Mouse (Mus musculus) frontal cortex, postnatal 36 days (tissue): ENCODE measurements around the gene Rassf5.
"Not testable (repeated sequence)": the region's sequence is repeated elsewhere in the genome, so short reads cannot be mapped to it uniquely, and the experiment has no call there.

Experiments
- DNase-seq, 2 experiments: peaks; one replicate each; pipeline ENCODE4 v3.0.0; 2022; ENCODE audit warnings: low spot score in 2 of 2

Rassf5 gene

DNA sequence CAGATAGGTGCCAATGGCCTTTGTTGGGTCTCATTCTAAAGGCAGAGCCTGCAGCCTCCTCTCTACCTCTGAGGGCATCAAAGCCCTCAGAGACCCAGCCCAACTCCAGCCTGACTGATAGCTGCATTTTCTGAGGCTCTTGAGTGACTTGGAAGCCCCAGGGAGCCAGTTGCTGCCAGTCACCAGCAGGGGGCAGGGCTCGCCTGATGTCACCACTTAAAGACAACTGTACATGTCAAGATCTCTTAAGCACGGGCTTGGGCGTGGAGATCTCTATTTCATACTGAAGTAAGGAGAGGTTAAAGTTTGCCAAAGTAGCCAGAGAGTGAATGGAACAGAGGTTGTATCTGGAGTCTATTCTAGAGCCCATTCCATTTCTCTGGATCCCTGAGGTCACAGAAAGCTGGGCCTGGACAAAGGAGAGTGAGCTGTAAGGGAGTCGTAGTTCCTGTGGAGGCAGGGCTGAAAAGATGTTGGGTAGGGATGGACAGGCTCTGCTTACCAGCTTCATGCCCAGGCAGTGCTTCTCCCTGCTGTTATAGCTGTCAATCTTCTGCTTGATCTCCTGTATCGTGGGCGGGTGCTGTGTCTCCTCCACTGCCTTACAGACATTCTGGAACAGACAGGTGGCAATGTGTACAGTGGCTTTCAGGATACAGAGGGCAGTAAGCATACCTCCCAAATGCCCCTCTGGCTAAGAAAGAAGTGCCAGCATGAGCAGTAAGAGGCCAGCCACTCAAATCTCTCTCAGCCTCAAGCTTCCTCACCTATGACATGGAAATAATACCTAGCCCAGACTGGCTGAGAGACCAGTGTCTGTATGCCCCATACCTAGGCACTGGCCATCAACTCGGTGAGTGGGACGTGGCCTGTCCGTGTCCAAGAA is 63.2 kb downstream of the Rassf5 start:
- peak; percentile 75 to 79 for DNase-seq

DNA sequence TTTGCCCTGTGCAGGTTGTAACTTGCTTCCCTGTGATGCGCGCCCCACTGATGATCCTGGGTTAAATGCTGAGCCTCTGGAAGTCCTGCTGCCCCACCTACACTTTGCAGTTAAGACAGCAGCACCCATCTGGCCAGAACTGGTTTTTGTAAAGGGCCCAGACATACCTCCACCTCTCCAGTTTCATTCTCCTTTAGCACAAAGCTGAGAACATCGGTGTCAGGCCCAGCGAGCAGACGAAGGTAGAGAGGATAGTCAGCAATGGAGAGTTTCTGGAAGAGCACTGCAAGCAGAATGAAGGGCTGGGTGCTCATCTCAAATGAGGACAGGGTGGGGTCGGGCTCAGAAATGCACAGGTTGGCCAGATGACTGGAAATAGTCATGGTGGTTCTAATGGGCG is 64.7 kb downstream of the Rassf5 start:
- no peak for DNase-seq

DNA sequence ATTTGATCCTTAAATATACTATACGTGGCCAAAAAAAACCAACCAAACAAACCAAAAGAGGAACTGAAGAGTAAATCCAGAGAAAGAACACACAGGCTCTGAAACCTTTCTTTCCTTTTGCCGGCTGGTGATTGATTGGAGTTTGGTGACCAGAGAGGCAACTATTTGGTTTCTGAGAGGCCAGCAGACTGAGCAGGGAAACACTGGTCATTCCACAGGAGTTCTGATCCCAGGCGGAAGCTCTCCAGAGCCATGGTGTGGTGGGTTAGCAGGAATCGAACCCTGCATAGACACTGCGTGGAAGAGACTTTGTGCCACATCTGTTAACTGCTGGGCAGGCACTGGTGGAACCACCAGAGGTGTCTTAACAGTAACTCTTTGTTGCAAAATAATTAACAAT is 67.0 kb downstream of the Rassf5 start:
- DNase-seq: no peak

DNA sequence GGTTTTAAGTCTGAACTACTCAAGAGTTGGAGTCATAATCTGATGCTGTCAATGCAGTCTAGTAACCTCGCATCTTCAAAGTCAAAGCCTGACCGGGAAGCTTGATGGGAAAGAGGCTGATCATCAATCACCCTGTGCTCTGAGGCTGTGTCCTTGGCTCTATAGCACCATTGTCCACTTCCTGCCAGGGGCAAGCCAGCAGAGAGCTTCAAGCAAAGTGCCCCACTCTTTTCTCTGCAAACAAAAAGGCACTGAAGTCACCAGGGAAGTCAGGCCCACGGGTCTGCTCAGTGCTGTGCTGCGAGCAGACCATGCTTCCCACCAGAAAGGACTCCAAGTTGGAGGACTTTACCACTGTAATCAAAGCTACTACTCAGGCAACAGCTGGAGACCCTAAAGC is 67.8 kb downstream of the Rassf5 start:
- DNase-seq: no peak

DNA sequence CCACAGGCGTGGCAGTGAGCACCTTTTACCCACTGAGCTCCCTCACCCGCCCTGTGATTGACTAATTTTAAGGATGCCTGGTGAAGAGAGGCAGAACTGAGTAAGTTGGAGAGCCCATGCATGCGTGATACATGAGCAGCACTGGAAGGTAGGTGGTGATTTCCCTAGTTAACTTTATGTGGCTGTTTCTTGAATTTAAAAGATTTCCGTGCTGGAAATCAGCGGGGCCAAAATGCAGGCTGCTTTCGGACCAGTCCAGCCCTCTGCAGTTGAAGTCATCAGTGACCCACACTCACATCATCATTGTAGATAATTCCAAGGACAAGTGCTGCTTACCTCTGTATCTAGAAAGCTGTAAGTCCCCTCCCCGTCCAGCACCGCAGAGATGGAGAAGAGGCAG is 69.2 kb downstream of the Rassf5 start:
- no peak for DNase-seq

DNA sequence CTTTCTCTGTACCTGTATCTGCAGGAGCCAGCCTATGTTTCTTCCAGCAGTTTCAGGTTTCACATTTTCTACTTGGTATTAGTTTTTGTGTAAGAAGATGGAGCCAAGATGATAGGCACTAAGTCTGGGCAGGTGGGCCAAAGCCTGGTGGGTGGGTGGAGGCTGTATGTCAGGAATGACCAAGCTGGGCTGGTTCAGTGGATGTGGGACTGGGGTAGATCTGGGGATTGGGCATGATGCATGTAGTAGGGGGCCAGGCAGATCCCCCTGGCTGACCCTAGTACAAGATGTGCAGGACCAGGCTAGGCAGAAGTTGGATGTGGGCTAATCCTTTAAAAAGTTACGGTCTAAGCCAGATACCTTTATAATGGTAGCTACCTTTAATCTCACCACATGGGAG is 69.9 kb downstream of the Rassf5 start:
- no peak for DNase-seq

DNA sequence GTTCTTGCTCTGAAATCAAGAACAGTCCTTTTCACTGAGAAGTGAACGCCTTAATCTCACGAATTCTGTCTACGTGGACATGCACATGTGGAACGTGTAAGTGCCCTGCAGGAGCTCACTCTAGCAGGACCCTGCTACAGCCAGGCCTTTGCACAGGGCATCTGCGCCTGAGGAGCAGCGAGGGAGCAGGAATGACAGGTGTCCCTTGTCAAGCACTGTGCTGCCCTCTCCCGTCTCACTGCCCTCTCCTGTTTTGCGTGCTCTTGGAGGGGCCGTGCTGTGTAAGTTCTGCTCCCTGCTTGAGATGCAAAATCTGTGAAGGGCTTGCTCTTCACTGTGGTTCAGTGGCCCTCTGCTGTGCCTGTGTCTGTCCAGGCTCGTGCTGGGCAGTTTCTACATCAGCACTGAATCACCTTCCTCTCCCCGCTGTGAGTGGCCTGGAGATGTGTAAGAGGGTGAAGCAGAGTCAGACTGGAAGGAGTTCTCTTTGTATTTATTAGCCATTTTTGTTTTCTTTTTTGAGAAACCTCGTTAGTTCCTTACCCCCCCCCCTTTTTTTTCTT is 70.7 kb downstream of the Rassf5 start:
- DNase-seq: no peak

DNA sequence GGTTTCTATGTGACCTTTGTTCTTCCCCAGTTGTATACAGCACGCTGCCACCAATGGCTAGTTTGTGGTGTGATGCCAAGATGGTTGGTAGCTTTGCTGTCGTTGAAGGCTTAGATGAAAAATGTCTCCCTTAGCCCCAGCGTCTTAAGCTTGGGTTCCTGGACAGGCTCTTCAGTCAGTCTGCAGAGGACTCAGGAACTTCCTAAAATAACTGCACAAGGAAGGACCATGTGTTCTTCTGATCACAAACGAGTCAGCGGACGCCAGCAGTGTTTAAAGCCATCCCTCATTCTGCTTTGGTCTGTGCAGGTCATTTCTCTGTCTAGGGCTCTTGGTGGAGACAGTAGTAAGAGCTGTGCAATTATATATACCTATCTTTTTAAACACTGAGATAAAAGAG is 71.2 kb downstream of the Rassf5 start:
- no peak for DNase-seq

DNA sequence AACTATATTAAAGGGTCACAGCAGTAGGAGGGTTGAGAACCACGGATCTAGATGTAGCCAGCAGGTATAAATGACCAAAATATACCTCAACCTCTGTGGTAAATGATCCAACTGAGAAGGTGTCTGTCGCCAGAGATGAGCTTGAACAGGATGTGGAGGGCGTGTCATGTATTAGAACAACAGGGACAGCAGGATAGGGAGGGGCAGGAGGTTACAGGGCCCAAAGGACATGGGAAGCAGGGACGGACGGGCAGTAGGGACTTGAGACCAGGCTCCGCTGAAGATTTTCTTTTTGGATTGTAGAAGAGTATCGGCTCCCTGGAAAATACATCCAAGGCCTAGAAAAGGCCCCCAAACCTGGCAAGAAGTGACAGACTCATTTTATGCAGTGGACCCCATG is 72.1 kb downstream of the Rassf5 start:
- no peak for DNase-seq

DNA sequence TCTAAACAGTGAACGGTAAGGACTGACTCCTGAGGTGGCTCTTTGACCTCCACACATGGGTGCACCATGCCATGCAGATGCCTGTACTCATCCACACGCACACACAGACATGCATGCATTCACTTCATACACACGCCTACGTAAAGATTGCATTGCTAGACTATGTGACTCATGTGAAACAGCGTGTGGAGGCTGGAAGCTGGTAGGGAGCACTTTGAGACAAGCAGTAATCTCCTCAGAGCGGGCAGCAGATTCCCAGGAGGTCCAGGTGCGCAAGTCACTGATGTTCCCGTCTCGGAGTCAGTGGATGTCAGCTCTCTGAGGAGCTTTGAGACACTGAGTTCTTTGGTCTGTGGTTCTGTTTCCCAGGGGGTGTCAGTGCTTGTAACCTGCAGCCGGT is 77.4 kb downstream of the Rassf5 start:
- DNase-seq: peak; percentile 47 to 63

DNA sequence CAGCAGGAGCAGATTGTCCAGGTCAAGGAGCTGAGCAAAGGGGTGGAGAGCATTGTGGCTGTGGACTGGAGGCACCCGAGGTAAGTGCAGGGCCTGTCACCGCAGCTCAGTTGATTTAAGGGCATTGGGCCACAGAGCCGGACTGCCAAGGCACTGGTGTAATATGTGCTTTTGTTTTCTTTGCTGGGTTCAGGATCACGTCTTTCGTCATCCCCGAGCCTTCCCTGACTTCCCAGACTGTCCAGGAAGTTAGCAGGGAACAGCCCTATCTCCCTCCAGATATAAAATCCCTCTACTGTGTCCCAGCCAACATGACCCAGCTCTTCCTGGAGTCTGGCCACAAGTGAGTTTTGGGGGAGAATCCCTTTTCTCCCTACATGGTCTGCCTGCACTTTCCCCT is 80.6 kb downstream of the Rassf5 start:
- no peak for DNase-seq

DNA sequence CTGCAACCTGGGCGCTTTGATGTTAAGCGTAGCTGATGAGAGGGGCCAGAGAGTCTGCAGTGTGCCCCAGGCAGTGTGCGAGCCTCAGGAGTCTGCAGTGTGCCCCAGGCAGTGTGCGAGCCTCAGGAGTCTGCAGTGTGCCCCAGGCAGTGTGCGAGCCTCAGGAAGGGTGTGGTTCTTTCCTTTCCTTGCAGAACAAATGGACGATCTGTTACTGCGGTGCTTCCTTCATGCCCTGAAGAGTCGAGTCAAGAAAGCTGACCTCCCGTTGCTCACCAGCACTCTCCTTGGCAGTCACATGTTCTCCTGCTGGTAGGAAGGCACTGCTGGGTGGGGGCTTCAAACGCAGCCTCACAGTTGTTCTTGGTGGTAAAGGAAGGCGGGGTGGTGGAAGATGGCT is 84.0 kb downstream of the Rassf5 start:
- no peak for DNase-seq

DNA sequence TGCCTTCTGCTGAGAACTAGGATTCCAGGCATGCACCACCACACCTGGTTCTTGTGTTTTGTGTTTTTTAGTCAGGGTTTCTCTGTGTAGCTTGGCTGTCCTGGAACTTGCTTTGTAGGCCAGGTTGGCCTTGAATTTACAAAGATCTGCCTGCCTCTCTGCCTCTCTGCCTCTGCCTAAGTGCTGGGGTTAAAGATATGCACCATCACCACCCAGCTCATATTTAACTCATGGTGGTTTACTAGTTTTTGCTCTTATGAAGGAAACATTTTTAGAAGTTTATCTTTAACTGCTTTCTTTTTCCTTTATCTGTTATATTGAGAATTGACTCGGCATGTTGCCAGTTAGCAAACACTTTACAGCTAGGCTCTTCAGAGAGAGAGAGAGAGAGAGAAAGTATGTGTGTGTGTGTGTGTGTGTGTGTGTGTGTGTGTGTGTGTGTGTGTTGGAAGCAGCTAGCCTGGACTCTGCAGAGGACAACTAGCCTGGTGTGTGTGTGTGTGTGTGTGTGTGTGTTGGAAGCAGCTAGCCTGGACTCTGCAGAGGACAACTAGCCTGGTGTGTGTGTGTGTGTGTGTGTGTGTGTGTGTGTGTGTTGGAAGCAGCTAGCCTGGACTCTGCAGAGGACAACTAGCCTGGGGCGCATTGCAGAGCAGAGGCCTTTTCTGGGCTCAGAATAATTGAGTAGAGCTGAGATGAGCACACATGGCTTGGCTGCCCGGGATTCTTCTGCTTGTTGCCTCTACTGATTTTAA is 85.3 kb downstream of the Rassf5 start:
- DNase-seq: not testable (repeated sequence)

DNA sequence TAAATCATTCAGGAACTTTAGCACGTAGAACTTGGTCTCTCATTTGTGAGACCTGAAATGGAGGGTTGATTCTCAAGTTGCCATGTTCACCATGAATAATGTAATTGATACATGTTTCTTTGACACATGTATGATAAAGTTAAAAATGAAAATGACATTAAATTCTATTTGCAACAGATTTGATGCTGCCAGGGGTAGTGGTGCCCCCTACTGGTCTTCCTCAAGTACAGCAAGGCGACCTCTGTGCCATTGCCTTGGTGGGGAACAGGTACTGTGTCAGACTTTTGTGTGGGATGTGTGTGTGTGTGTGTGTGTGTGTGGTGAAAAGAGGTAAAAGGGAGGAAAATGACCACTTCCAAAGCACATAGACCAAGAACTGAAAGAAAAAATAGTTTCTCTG is 89.6 kb downstream of the Rassf5 start:
- DNase-seq: no peak

DNA sequence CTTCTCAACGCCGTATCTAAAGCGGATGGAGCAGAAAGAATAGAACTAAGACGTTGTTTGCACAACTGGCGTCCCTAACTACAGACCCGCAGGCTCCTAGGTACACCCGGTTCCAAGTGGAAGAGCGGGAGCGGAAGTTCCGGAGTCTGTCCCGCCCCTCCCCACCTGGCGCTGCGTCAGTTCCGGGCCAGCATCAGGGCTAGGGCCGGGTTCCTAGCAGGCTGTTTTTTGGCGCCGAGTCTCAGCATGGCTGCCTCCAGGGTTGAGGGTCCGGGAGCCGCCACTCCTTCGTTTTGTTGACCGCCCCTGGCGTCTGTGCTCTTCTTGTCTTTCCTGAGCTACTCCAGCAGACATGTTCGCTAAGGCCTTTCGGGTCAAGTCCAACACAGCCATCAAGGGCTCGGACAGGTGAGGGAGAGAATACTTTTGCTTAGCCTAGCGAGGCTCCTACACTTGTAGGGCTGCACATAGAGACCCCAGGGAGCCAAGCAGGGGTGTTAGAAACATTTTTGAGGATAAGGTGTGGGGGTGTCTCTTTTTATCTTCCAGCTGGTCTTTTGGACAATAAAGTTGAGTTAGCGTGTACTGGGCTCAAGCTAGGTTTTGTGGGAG is 91.9 kb downstream of the Rassf5 start, which contains the start of gene Eif2d:
Gene Eif2d (plus strand): TSS at position 164 of the 612 bp plus-strand sequence.
- peak; percentile 84 to 87 for DNase-seq

DNA sequence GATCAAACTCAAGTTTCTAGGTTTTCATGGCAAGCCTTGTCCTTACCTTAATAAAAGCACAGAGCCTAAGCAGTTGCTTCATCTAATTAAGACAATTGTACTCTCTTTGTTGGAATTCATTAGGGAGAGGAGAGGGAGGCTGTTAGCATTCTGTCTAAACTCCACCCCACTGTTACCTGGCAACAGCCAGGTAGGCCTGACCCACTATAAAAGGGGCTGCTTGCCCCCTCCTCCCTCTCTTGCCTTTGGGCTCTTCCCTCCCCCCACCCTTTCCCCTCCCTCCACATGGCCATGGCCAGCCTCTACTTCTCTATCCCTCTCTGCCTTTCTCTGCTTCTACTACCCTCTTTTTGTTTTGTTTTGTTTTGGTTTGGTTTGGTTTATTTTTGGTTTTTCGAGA is 95.6 kb downstream of the Rassf5 start:
- DNase-seq: no peak

DNA sequence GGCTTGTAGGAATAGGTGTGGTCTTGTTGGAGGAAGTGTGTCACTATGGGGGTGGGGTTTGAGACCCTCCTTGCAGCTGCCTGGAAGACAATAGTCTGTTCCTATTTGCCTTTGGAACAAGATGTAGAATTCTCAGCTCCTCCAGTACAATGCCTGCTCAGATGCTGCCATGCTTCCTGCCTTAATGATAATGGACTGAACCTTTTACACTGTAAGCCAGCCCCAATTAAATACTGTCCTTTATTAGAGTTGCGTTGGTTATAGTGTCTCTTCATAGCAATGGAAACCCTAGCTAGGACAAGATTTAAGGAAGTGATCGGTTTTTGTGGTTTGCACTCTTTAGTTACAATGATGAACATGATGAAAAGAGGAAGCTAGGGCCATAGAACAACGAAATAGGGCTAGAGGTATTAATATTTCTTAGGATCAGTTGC is 98.9 kb downstream of the Rassf5 start:
- DNase-seq: no peak

DNA sequence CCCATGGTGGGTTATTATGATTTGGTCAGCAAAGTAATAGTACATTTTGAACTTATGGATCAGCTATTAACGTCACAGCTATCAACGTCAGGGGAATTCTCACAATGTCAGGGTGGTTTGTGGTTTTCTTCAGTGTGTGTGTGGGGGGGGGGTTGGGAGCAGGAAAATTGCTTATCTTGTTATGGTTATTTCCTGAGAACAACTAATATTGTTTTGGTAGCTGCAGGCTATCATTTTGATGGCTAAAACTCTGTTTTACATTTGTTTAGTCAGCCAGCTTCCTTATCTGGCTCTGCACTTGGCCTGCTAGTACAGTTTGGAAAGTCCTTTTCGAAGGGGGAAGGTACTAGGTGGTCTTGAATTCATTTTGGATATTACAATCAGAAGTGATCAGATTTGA is 99.8 kb downstream of the Rassf5 start:
- not testable (repeated sequence) for DNase-seq

DNA sequence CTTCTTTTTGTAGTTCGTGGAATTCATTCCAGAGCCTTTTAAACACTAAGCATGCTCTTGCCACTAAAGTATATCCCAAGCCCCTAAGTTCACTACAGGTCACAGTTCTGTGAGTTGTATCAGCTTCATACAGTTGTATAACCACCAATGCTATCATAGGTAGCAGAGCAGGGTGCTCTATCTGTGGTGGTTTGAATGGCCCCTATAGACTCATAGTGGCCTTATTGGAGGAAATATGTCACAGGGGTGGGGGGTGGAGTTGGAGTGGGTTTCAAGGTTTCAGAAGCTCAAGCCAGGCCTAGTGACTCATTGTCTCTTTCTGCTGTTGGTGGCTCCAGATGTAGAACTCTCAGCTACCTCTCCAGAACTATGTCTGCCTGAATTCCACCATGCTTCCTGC is 102.6 kb downstream of the Rassf5 start:
- no peak for DNase-seq

DNA sequence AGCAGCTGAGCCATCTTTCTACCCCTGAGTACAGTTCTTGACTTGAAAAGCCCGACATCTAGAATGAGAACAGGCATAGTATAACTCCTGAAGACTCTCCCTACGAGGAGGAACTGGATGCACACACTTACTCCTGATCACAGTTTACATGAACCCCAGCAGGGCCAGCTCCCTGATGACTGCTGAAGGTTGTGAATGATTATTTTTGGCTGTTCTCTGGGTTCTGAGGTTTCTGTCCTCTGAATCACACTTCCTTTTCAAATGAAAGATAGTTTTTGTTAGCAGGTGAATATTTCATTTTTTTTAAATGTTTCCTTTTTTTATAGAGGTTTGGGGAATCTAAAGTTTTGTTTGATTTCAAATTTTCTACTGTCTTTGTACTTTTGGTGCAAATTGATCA is 103.6 kb downstream of the Rassf5 start:
- no peak for DNase-seq

DNA sequence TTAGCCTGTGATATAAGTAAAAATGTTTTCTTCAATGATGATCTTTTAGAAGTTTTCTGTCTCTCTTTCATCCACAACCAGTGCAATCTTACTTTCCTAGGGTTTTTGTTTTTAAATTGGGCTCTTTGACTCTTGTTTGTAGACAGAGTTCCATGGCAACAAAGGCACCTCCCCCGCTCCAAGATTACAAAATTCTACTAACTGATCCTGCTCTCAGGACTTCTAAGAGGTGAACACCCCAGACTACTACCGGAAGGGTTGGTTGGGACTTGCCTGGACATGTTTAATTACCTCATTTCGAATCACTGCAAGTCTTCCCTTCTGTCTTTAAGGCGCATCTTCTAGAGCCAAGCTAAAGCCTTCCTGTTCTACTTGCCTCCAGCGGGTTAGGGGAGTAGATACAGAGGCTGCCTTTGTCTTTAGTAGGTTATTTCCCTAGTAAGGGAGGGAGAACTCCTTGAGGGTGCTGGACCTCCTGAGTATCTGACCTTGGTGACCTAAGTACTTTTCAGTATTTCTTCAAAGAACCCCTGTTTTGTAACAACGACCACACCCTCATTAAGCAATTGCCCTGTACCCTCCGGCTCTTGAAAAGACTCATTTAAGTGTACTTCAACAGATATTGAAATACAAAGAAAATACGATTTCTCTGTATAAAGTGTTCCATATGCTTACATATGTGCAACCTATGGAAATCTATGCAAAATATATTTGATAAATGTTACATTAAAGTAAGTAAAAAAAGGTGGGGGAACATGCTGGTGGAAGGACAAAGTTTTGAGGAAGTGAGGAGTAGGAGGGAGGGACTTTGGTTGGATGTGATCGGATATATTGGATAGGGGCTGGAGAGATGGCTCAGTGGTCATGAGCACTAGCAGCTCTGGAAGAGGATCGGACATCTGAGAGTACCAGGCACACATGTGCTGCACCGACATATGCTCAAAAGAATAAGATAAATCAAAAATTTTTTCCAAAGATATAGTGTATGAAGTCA is 105.7 kb downstream of the Rassf5 start:
- DNase-seq: no peak
